Mouse (Mus musculus) myocyte (in vitro differentiated cells): ENCODE results near the gene A930009A15Rik. TPM values are rescaled to one million over a fixed set of nuclear protein-coding genes. Genes with fewer than 3 reads are reported as not detected.

ENCODE experiments used
- H3K27me3 ChIP-seq: one replicate; pipeline ENCODE4 v1.6.1; 2011; ENCODE audit not compliant: control insufficient read depth, insufficient read depth, insufficient read length
- H3K36me3 ChIP-seq: one replicate; pipeline ENCODE4 v1.6.1; 2011; ENCODE audit not compliant: control insufficient read depth, insufficient read depth
- H3K4me2 ChIP-seq: one replicate; pipeline ENCODE4 v1.6.1; 2011; ENCODE audit warnings: low read depth, control low read depth
- H3K4me3 ChIP-seq: one replicate; pipeline ENCODE4 v1.5.1; 2011; ENCODE audit warnings: mild to moderate bottlenecking, control low read depth, moderate library complexity
- H3K79me2 ChIP-seq: one replicate; pipeline ENCODE4 v1.6.1; 2011; ENCODE audit not compliant: control insufficient read depth, insufficient read depth
- H3ac ChIP-seq: one replicate; pipeline ENCODE4 v1.6.1; 2011; ENCODE audit not compliant: control insufficient read depth, insufficient read length
- CEBPB ChIP-seq: IDR thresholded peaks from 2 replicates; pipeline ENCODE4 v1.6.1; 2011; ENCODE audit warnings: mild to moderate bottlenecking, moderate library complexity; ENCODE audit not compliant: poor library complexity, insufficient read depth, severe bottlenecking
- E2F4 ChIP-seq: IDR thresholded peaks from one replicate; pipeline ENCODE4 v1.6.1; 2011; ENCODE audit warnings: mild to moderate bottlenecking, control low read depth, moderate library complexity; ENCODE audit not compliant: insufficient read depth
- MAX ChIP-seq: IDR thresholded peaks from one replicate; pipeline ENCODE4 v1.6.1; 2011; ENCODE audit warnings: low read depth, mild to moderate bottlenecking, control low read depth
- MYOD1 ChIP-seq, 3 experiments: IDR thresholded peaks; one replicate each; pipeline ENCODE4 v1.6.1; 2011; ENCODE audit warnings: control low read depth in 2 of 3, low read depth in 2 of 3, mild to moderate bottlenecking in 2 of 3, moderate library complexity in 1 of 3; ENCODE audit not compliant: insufficient read length in 2 of 3, control insufficient read depth in 1 of 3
- MYOG ChIP-seq, 3 experiments: IDR thresholded peaks; one replicate each; pipeline ENCODE4 v1.6.1; 2011; ENCODE audit warnings: control low read depth in 2 of 3, low read depth in 2 of 3, mild to moderate bottlenecking in 2 of 3; ENCODE audit not compliant: insufficient read length in 2 of 3, control insufficient read depth in 1 of 3, insufficient read depth in 1 of 3
- POLR2A ChIP-seq: IDR thresholded peaks from one replicate; pipeline ENCODE4 v1.6.1; 2011; ENCODE audit warnings: low read depth, mild to moderate bottlenecking, control low read depth, moderate library complexity; ENCODE audit not compliant: insufficient read length
- POLR2AphosphoS2 ChIP-seq: IDR thresholded peaks from one replicate; pipeline ENCODE4 v1.6.1; 2011; ENCODE audit warnings: low read depth, control low read depth; ENCODE audit not compliant: insufficient read length
- REST ChIP-seq: IDR thresholded peaks from one replicate; pipeline ENCODE4 v1.6.1; 2011; ENCODE audit warnings: mild to moderate bottlenecking, control low read depth, moderate library complexity; ENCODE audit not compliant: insufficient read depth, insufficient read length
- SRF ChIP-seq: IDR thresholded peaks from one replicate; pipeline ENCODE4 v1.6.1; 2011; ENCODE audit warnings: low read depth; ENCODE audit not compliant: control insufficient read depth, insufficient read length
- TCF12 ChIP-seq: IDR thresholded peaks from one replicate; pipeline ENCODE4 v1.6.1; 2011; ENCODE audit warnings: mild to moderate bottlenecking, control low read depth; ENCODE audit not compliant: poor library complexity, insufficient read depth, severe bottlenecking
- TCF3 ChIP-seq: IDR thresholded peaks from one replicate; pipeline ENCODE4 v1.6.1; 2011; ENCODE audit warnings: low read depth, control low read depth; ENCODE audit not compliant: insufficient read length
- USF1 ChIP-seq: IDR thresholded peaks from one replicate; pipeline ENCODE4 v1.6.1; 2011; ENCODE audit warnings: low read depth, mild to moderate bottlenecking, control low read depth, moderate library complexity
- polyA plus RNA-seq: library from polyadenylated mRNA; unstranded; fragments of >200 nt; fragmentation: generic; extraction: Trizol; gene quantifications from one replicate; pipeline ENCODE4 v1.2.1, GENCODE M21; 2012; ENCODE audit warnings: missing spikeins

Gene A930009A15Rik
- polyA plus RNA-seq, 1 experiment: not detected

- Histone ChIP-seq H3K4me2 (peak overlapping the region; percentile 83), H3ac (no peak overlapping the region), H3K79me2 (no peaks in the 10 kb centered on the region), H3K27me3 (peaks cover 14% of the 10 kb centered on the region), H3K36me3 (no peaks in the 10 kb centered on the region), H3K4me3 (peak overlapping the region; percentile 6)
- TF ChIP-seq TCF12 (no peak), MYOD1 (IDR thresholded peaks at IDR 0.05; ENCODE audit: control insufficient read depth in 1 of 3, insufficient read length in 2 of 3, low read depth in 2 of 3) (peak in 1 of 3 experiments; percentile 19), POLR2AphosphoS2 (no peak)
Measured at GRCm38 (mm10) chr10:115585491-115586245, 15.9 kb downstream of the A930009A15Rik start.

- TF ChIP-seq MYOD1 (IDR thresholded peaks at IDR 0.05; ENCODE audit: control insufficient read depth in 1 of 3, insufficient read length in 2 of 3, low read depth in 2 of 3) (peak in 2 of 3 experiments; percentile 76 to 87), POLR2A (no peak), CEBPB (no peak), MAX (no peak), TCF3 (no peak), MYOG (IDR thresholded peaks at IDR 0.05; ENCODE audit: control insufficient read depth in 1 of 3, insufficient read depth in 1 of 3, insufficient read length in 2 of 3, low read depth in 2 of 3) (peak in 1 of 3 experiments; percentile 55), REST (no peak), POLR2AphosphoS2 (no peak), E2F4 (no peak), TCF12 (peak; percentile 6), SRF (no peak), USF1 (no peak)
- Histone ChIP-seq H3K27me3 (peaks cover 14% of the 10 kb centered on the region), H3K4me2 (peak overlapping the region; percentile 83)
Measured at GRCm38 (mm10) chr10:115586246-115587231, 16.8 kb downstream of the A930009A15Rik start.

GRCm38 (mm10) chr10:115587301-115587969 is 17.6 kb downstream of the A930009A15Rik start, which contains the start of gene Lgr5:
Gene Lgr5 (minus strand): TSS chr10:115587780.
- no peak for TF ChIP-seq TCF12
- peak in 1 of 3 experiments; percentile 42 for TF ChIP-seq MYOD1 (IDR thresholded peaks at IDR 0.05; ENCODE audit: control insufficient read depth in 1 of 3, insufficient read length in 2 of 3, low read depth in 2 of 3)
- no peak for TF ChIP-seq USF1
- peak in 2 of 3 experiments; percentile 6 to 46 for TF ChIP-seq MYOG (IDR thresholded peaks at IDR 0.05; ENCODE audit: control insufficient read depth in 1 of 3, insufficient read depth in 1 of 3, insufficient read length in 2 of 3, low read depth in 2 of 3)
- TF ChIP-seq POLR2AphosphoS2: no peak
- no peak for TF ChIP-seq POLR2A
- TF ChIP-seq REST: peak; percentile 86
- TF ChIP-seq E2F4: no peak
- H3K4me3 ChIP-seq: peak within 1 kb of the TSS; percentile 6
- H3K4me2 ChIP-seq: peak within 1 kb of the TSS; percentile 83
- H3K36me3 ChIP-seq: no peaks in the 10 kb centered on the region
- H3K79me2 ChIP-seq: no peaks in the 10 kb centered on the region
- H3K27me3 ChIP-seq: peaks cover 10% of the 10 kb centered on the region
- no peak within 1 kb of the TSS for H3ac ChIP-seq

More at GRCm38 (mm10) chr10:115586246-115587231, 16.8 kb downstream of the A930009A15Rik start:
- H3K36me3 ChIP-seq: no peaks in the 10 kb centered on the region
- H3ac ChIP-seq: no peak overlapping the region
- no peaks in the 10 kb centered on the region for H3K79me2 ChIP-seq
- H3K4me3 ChIP-seq: peak overlapping the region; percentile 6

- H3K4me2 ChIP-seq: peak overlapping the region; percentile 83
- no peaks in the 10 kb centered on the region for H3K36me3 ChIP-seq
- H3K79me2 ChIP-seq: no peaks in the 10 kb centered on the region
- H3ac ChIP-seq: no peak overlapping the region
- H3K27me3 ChIP-seq: peaks cover 14% of the 10 kb centered on the region
- H3K4me3 ChIP-seq: no peak overlapping the region
- no peak for TF ChIP-seq E2F4
- no peak for TF ChIP-seq CEBPB
- no peak for TF ChIP-seq MYOG (IDR thresholded peaks at IDR 0.05; ENCODE audit: control insufficient read depth in 1 of 3, insufficient read depth in 1 of 3, insufficient read length in 2 of 3, low read depth in 2 of 3)
- TF ChIP-seq REST: no peak
Measured at GRCm38 (mm10) chr10:115587979-115588378, 18.2 kb downstream of the A930009A15Rik start.
